Mouse (Mus musculus) thymus, adult 2 months (tissue): ENCODE data around the gene Abca3. TPM values are rescaled to one million over a fixed set of nuclear protein-coding genes. Genes with fewer than 3 reads are reported as not detected.
"Not testable (repeated sequence)": the region's sequence is repeated elsewhere in the genome, so short reads cannot be mapped to it uniquely, and the experiment has no call there.

Experiments
- DNase-seq: peaks from one replicate; pipeline ENCODE4 v3.0.0; 2021
- H3K27ac ChIP-seq: fragments of 200-500 bp; 2 replicates; pipeline ENCODE4 v1.5.1; 2012; ENCODE audit warnings: low read length, control low read depth; ENCODE audit not compliant: control insufficient read depth, insufficient read depth
- H3K27me3 ChIP-seq: fragments of 200-500 bp; 2 replicates; pipeline ENCODE4 v1.6.1; 2012; ENCODE audit warnings: mild to moderate bottlenecking, low read length, moderate library complexity, mixed read lengths; ENCODE audit not compliant: control insufficient read depth, insufficient read depth
- H3K36me3 ChIP-seq: fragments of 200-500 bp; 2 replicates; pipeline ENCODE4 v1.6.1; 2012; ENCODE audit warnings: mild to moderate bottlenecking, low read length, moderate library complexity; ENCODE audit not compliant: control insufficient read depth, insufficient read depth
- H3K4me1 ChIP-seq: fragments of 200-500 bp; replicated peaks from 2 replicates; pipeline ENCODE4 v1.6.1; 2012; ENCODE audit warnings: low read length; ENCODE audit not compliant: control insufficient read depth, insufficient read depth
- H3K4me3 ChIP-seq: fragments of 200-500 bp; 2 replicates; pipeline ENCODE4 v1.5.1; 2012; ENCODE audit warnings: mild to moderate bottlenecking, low read length, control low read depth, moderate library complexity; ENCODE audit not compliant: control insufficient read depth, insufficient read depth
- CTCF ChIP-seq: fragments of 200-500 bp; IDR thresholded peaks from 2 replicates; pipeline ENCODE4 v1.5.1; 2012; ENCODE audit warnings: mild to moderate bottlenecking, control low read depth, low read length, moderate library complexity, borderline replicate concordance; ENCODE audit not compliant: control insufficient read depth, poor library complexity, insufficient read depth; ENCODE audit errors: extremely low read depth
- POLR2A ChIP-seq: fragments of 200-500 bp; IDR thresholded peaks from 2 replicates; pipeline ENCODE4 v1.6.1; 2012; ENCODE audit warnings: mild to moderate bottlenecking, low read length, control low read depth, moderate library complexity; ENCODE audit not compliant: control insufficient read depth, poor library complexity, insufficient read depth; ENCODE audit errors: extremely low read depth
- WGBS: fragments of 180-500 bp; shearing (Covaris S2); methylation state at CpG from one replicate; pipeline ENCODE4 v1.1.7; 2018; 5-methylcytosine and 5-hydroxymethylcytosine counted together
- polyA plus RNA-seq: library from polyadenylated mRNA; depleted of rRNA; stranded (reverse); fragments of >200 nt; gene quantifications from 2 replicates; pipeline ENCODE4 v1.2.3, GENCODE M21; 2012; rRNA removed

The Abca3 gene
- polyA plus RNA-seq, 1 experiment: 34.8 TPM

- TF ChIP-seq POLR2A (no peak), CTCF (no peak)
- H3K4me3 ChIP-seq: no peak overlapping the region
- 97% methylated on average over 6 of the region's 6 CpGs for WGBS
- H3K4me1 ChIP-seq: peaks cover 2% of the 10 kb centered on the region; the same call in 1 of the 2 replicates
- no peak overlapping the region for H3K27ac ChIP-seq
- no peak for DNase-seq
- H3K27me3 ChIP-seq: no peaks in the 10 kb centered on the region
- H3K36me3 ChIP-seq: peaks cover 42% of the 10 kb centered on the region
Observed at GRCm38 (mm10) chr17:24451220-24451619, 99.5 kb downstream of the Abca3 start.

DNA sequence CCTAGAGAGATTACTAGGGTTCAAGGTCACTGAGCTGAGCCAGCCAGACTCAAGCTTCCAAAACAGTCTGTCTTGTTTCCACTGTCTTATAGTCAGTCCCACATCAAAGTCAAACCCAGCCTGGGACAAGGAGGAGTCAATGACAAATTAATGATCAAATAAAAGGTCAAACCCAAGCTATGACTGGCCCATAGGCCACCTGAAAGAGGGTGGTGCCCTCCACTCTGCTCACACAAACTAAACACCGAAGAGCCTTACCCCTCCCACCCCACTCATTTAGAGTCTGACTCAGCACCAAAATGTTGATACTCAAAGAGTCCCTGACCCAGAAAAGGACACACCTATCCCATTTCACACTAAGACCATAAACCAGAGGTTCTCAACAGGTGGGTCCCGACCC lies 101.6 kb downstream of the Abca3 start:
- no peak overlapping the region for H3K4me3 ChIP-seq
- peaks cover 20% of the 10 kb centered on the region for H3K36me3 ChIP-seq
- DNase-seq: no peak
- no peaks in the 10 kb centered on the region for H3K27me3 ChIP-seq
- no peak for TF ChIP-seq CTCF
- TF ChIP-seq POLR2A: no peak
- no peak overlapping the region for H3K27ac ChIP-seq
- peaks cover 2% of the 10 kb centered on the region; the same call in 1 of the 2 replicates for H3K4me1 ChIP-seq
- WGBS: 79% methylated on average over 2 of the region's 2 CpGs

GRCm38 (mm10) chr17:24454218-24454755 lies 102.5 kb downstream of the Abca3 start:
- no peak for DNase-seq
- Histone ChIP-seq H3K4me1 (peaks cover 2% of the 10 kb centered on the region; the same call in 1 of the 2 replicates), H3K27me3 (no peaks in the 10 kb centered on the region), H3K4me3 (peak overlapping the region; percentile 73), H3K36me3 (peaks cover 11% of the 10 kb centered on the region), H3K27ac (peak overlapping the region; percentile 61)
- no peak for TF ChIP-seq POLR2A
- TF ChIP-seq CTCF: no peak
- WGBS: under 1% methylated on average over 14 of the region's 14 CpGs

GRCm38 (mm10) chr17:24454756-24455522 lies 103.2 kb downstream of the Abca3 start:
- Histone ChIP-seq H3K27me3 (no peaks in the 10 kb centered on the region), H3K27ac (peak overlapping the region; percentile 61), H3K4me3 (peak overlapping the region; percentile 73), H3K4me1 (peaks cover 2% of the 10 kb centered on the region; the same call in 1 of the 2 replicates), H3K36me3 (peaks cover 5% of the 10 kb centered on the region)
- DNase-seq: peak; percentile 100
- TF ChIP-seq POLR2A: peak; percentile 87
- peak; percentile 56; the same call in 1 of the 2 replicates for TF ChIP-seq CTCF
- under 1% methylated on average over 67 of the region's 67 CpGs for WGBS

GRCm38 (mm10) chr17:24455523-24456206 lies 103.9 kb downstream of the Abca3 start:
- not testable (repeated sequence) for H3K4me3 ChIP-seq, H3K27ac ChIP-seq
- 50% methylated on average over 10 of the region's 10 CpGs for WGBS

More at GRCm38 (mm10) chr17:24455523-24456206, 103.9 kb downstream of the Abca3 start:
- not testable (repeated sequence) for H3K4me1 ChIP-seq, H3K27me3 ChIP-seq, H3K36me3 ChIP-seq, DNase-seq

Other genes with a start within 250 kb of the Abca3 start
- 56.6 and 57.8 TPM in 2 replicates for gene Pdpk1, start 201.0 kb upstream of the Abca3 start, polyA plus RNA-seq
- gene Amdhd2, start 188.2 kb upstream of the Abca3 start, polyA plus RNA-seq: 48.2 and 57.6 TPM in 2 replicates
- gene Atp6v0c, start 182.2 kb upstream of the Abca3 start, polyA plus RNA-seq: 977 and 1,122 TPM in 2 replicates
- gene Tbc1d24, start 146.4 kb upstream of the Abca3 start, polyA plus RNA-seq: 14.5 and 16.8 TPM in 2 replicates
- 0.71 and 1.5 TPM in 2 replicates for gene Ntn3, start 142.4 kb upstream of the Abca3 start, polyA plus RNA-seq
- gene Tedc2, start 131.1 kb upstream of the Abca3 start, polyA plus RNA-seq: 17.6 and 20.0 TPM in 2 replicates
- 64.5 and 86.9 TPM in 2 replicates for gene Ccnf, start 100.5 kb upstream of the Abca3 start, polyA plus RNA-seq
- gene Abca17, start 882 bp upstream of the Abca3 start, polyA plus RNA-seq: 0.06 and 0.13 TPM in 2 replicates
- 241 and 251 TPM in 2 replicates for gene Rnps1, start 62.6 kb downstream of the Abca3 start, polyA plus RNA-seq
- gene Eci1, start 74.7 kb downstream of the Abca3 start, polyA plus RNA-seq: 41.6 and 57.0 TPM in 2 replicates
- 11.3 and 18.2 TPM in 2 replicates for gene Dnase1l2, start 91.2 kb downstream of the Abca3 start, polyA plus RNA-seq
- 166 and 188 TPM in 2 replicates for gene E4f1, start 118.4 kb downstream of the Abca3 start, polyA plus RNA-seq
- gene Pgp, start 118.4 kb downstream of the Abca3 start, polyA plus RNA-seq: 58.8 and 65.4 TPM in 2 replicates
- gene Bricd5, start 121.9 kb downstream of the Abca3 start, polyA plus RNA-seq: 0.57 and 0.97 TPM in 2 replicates
- 78.9 and 84.5 TPM in 2 replicates for gene Mlst8, start 127.1 kb downstream of the Abca3 start, polyA plus RNA-seq
- 0.15 and 0.20 TPM in 2 replicates for gene Caskin1, start 136.7 kb downstream of the Abca3 start, polyA plus RNA-seq
- gene Traf7, start 176.0 kb downstream of the Abca3 start, polyA plus RNA-seq: 339 and 362 TPM in 2 replicates
- gene Rab26, start 182.3 kb downstream of the Abca3 start, polyA plus RNA-seq: 1.6 and 1.9 TPM in 2 replicates
- 85.0 and 92.8 TPM in 2 replicates for gene Pkd1, start 197.9 kb downstream of the Abca3 start, polyA plus RNA-seq